In the genomic region with DNA sequence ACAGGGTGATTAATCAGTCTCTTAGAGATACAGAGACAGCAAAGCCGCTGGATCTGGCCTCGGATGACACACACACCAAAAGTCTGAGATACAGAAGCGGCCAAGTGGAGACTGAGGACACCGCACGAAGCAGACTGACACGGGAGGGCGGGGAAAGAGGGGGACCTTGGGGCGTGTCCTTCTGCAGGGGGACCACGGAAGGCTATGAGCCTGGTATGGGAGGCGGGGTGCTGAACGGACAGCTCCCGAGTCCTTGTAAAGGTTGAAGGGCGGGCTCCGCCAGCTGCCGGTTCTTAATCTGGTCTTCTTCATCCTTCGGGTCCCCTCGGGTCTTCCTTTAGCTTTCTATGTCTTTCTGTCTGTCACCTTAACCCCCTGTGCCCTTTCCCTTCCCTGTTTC, we compare ENCODE assay signal across 8 mouse cellular contexts. TPM values are rescaled to one million over a fixed set of nuclear protein-coding genes. Genes with fewer than 3 reads are reported as not detected.
DNase-seq lines count a peak whose midpoint lies in the region; ATAC-seq and TF ChIP-seq lines count a peak whose summit lies in the region.

No protein-coding gene starts in this region.

- TF ChIP-seq CTCF in ES-Bruce4 (IDR thresholded peaks at IDR 0.05; ENCODE audit: low read depth, low read length), result no peak

- no peaks in the 10 kb centered on the region; the same call in 1 of the 2 replicates for H3K27me3 ChIP-seq in ES-Bruce4 (ENCODE audit: control insufficient read depth, insufficient read depth, low read length, poor library complexity, severe bottlenecking)

- H3K9ac ChIP-seq in ES-Bruce4 (ENCODE audit: low read depth, poor library complexity, severe bottlenecking), result no peak overlapping the region

- DNase-seq in CD4-positive, CD25-positive, alpha-beta regulatory T cell, adult 2 months (ENCODE audit: low read depth, low spot score), result peak; percentile 71
- DNase-seq in cerebellum, adult 8-10 months, result peak; percentile 73
- peak; percentile 58 for DNase-seq in gastrocnemius, postnatal 14 days
- peak; percentile 46 for DNase-seq in kidney, adult 9 months
- peak; percentile 57 for DNase-seq in lung, postnatal 14 days
- DNase-seq in retina, adult 2 months (ENCODE audit: low read depth, low spot score), result peak; percentile 23

- TF ChIP-seq EP300 in ES-Bruce4 (IDR thresholded peaks at IDR 0.05; ENCODE audit: insufficient read depth, low read depth, low read length), result no peak

- 0 out of 2 replicates have a peak overlapping the region, but pooled peaks have one; percentile 2 for H3K27ac ChIP-seq in ES-Bruce4 (ENCODE audit: insufficient read depth, low read length)

- H3K36me3 ChIP-seq in ES-Bruce4 (ENCODE audit: control insufficient read depth, insufficient read depth, low read length, poor library complexity, severe bottlenecking), result no peaks in the 10 kb centered on the region

- H3K4me3 ChIP-seq in ES-Bruce4 (ENCODE audit: low read depth, low read length), result peak overlapping the region; percentile 11

- TF ChIP-seq POLR2A in ES-Bruce4 (IDR thresholded peaks at IDR 0.05; ENCODE audit: insufficient read depth, low read length), result no peak

- no peak for ATAC-seq in CD4-positive, CD25-positive, alpha-beta regulatory T cell, adult 4 months

- peaks cover 6% of the 10 kb centered on the region for H3K4me1 ChIP-seq in ES-Bruce4 (ENCODE audit: control insufficient read depth, insufficient read depth, low read length)

- intact Hi-C loops in gastrocnemius, postnatal 14 days (cut with DNase I; ENCODE audit: low total_unique reads), result no loop called here

- H3K9me3 ChIP-seq in ES-Bruce4 (replicated peaks; ENCODE audit: control insufficient read depth, insufficient read depth, low read length, poor library complexity, severe bottlenecking), result no peaks in the 10 kb centered on the region

RNA-seq across cellular contexts. Expression of a gene that starts 2.9 kb away (rescaled TPM):
- polyA plus RNA-seq in CD4-positive, CD25-positive, alpha-beta regulatory T cell, adult 4 months (2017; shearing (Covaris generic)), result 1 to 10 TPM; 2.3 TPM
- 7.0 and 9.4 TPM in 2 replicates for polyA plus RNA-seq in ES-Bruce4 (2011; ENCODE audit: insufficient read depth, insufficient read length, low read depth, missing spikeins)
- total RNA-seq in gastrocnemius, postnatal 14 days (2021), result under 1 TPM; 0.21 to 0.42 TPM

RNA-seq across cellular contexts. Expression of a gene that starts 36.1 kb away (rescaled TPM):
- 100 to 1,000 TPM; 187 to 237 TPM for polyA plus RNA-seq in CD4-positive, CD25-positive, alpha-beta regulatory T cell, adult 4 months (2017; shearing (Covaris generic))
- 84.4 and 97.6 TPM in 2 replicates for polyA plus RNA-seq in ES-Bruce4 (2011; ENCODE audit: insufficient read depth, insufficient read length, low read depth, missing spikeins)
- 100 to 1,000 TPM; 163 to 175 TPM for total RNA-seq in gastrocnemius, postnatal 14 days (2021)

Comparison
In these comparisons a context has a peak if more than half of its experiments do, and no peak if none do; other contexts are left out.
1. DNase-seq: peak in every context shown above with its lines; median percentile 73 in cerebellum, adult 8-10 months; 71 in CD4-positive, CD25-positive, alpha-beta regulatory T cell, adult 2 months; 58 in gastrocnemius, postnatal 14 days; 57 in lung, postnatal 14 days; 46 in kidney, adult 9 months; 23 in retina, adult 2 months.